Mouse (Mus musculus) lung, adult 2 months (tissue): ENCODE data around the gene Srrm1. TPM values are rescaled to one million over a fixed set of nuclear protein-coding genes. Genes with fewer than 3 reads are reported as not detected.

Source experiments
- DNase-seq: peaks from one replicate; pipeline ENCODE4 v3.0.0; 2022
- H3K4me1 ChIP-seq: fragments of 200-500 bp; 2 replicates; pipeline ENCODE4 v1.6.1; 2011; ENCODE audit warnings: low read length; ENCODE audit not compliant: control insufficient read depth, insufficient read depth
- H3K4me3 ChIP-seq: fragments of 200-500 bp; replicated peaks from 2 replicates; pipeline ENCODE3; 2011; ENCODE audit warnings: low read depth, mild to moderate bottlenecking, control low read depth, low read length; ENCODE audit errors: extremely low read depth
- CTCF ChIP-seq: fragments of 200-500 bp; IDR thresholded peaks from 2 replicates; pipeline ENCODE4 v1.5.1; 2011; ENCODE audit warnings: mild to moderate bottlenecking, low read length, control low read depth; ENCODE audit not compliant: insufficient read depth
- POLR2A ChIP-seq: fragments of 200-500 bp; IDR thresholded peaks from 2 replicates; pipeline ENCODE4 v1.6.1; 2011; ENCODE audit warnings: low read depth, mild to moderate bottlenecking, control low read depth, low read length, borderline replicate concordance; ENCODE audit errors: extremely low read depth
- WGBS: fragments of 180-500 bp; shearing (Covaris S2); methylation state at CpG from one replicate; pipeline ENCODE4 v1.1.7; 2018; 5-methylcytosine and 5-hydroxymethylcytosine counted together
- polyA plus RNA-seq: library from polyadenylated mRNA; depleted of rRNA; stranded (reverse); fragments of >200 nt; gene quantifications from 2 replicates; pipeline ENCODE4 v1.2.3, GENCODE M21; 2012

Gene Srrm1
- polyA plus RNA-seq, 1 experiment: 31.0 TPM

- 25% methylated on average over 10 of the region's 10 CpGs for WGBS
- TF ChIP-seq POLR2A (no peak), CTCF (no peak)
- no peaks in the 10 kb centered on the region for H3K4me1 ChIP-seq
- DNase-seq: no peak
- H3K4me3 ChIP-seq: no peak overlapping the region
Observed at GRCm38 (mm10) chr4:135385614-135386013, 32.5 kb upstream of the Srrm1 start.

- no peaks in the 10 kb centered on the region for H3K4me1 ChIP-seq
- WGBS: 2% methylated on average over 14 of the region's 14 CpGs
- peak; percentile 99 for TF ChIP-seq CTCF
- TF ChIP-seq POLR2A: no peak
- peak; percentile 61 for DNase-seq
- no peak overlapping the region for H3K4me3 ChIP-seq
Observed at GRCm38 (mm10) chr4:135382316-135382715, 29.2 kb upstream of the Srrm1 start.

GRCm38 (mm10) chr4:135381355-135381754 lies 28.2 kb upstream of the Srrm1 start:
- DNase-seq: no peak
- no peak for TF ChIP-seq CTCF
- no peak for TF ChIP-seq POLR2A
- H3K4me1 ChIP-seq: no peaks in the 10 kb centered on the region
- no peak overlapping the region for H3K4me3 ChIP-seq
- 54% methylated on average over 8 of the region's 8 CpGs for WGBS

GRCm38 (mm10) chr4:135377241-135377640 lies 24.1 kb upstream of the Srrm1 start:
- Histone ChIP-seq H3K4me3 (no peak overlapping the region), H3K4me1 (no peaks in the 10 kb centered on the region)
- 60% methylated on average over 11 of the region's 11 CpGs for WGBS
- no peak for DNase-seq
- TF ChIP-seq CTCF: no peak
- no peak for TF ChIP-seq POLR2A

- H3K4me3 ChIP-seq: no peak overlapping the region
- DNase-seq: no peak
- WGBS: 65% methylated on average over 3 of the region's 3 CpGs
- peak; percentile 27; the same call in 1 of the 2 replicates for TF ChIP-seq CTCF
- TF ChIP-seq POLR2A: no peak
- H3K4me1 ChIP-seq: no peaks in the 10 kb centered on the region
Observed at GRCm38 (mm10) chr4:135375444-135375843, 22.3 kb upstream of the Srrm1 start.

GRCm38 (mm10) chr4:135373299-135373698 lies 20.2 kb upstream of the Srrm1 start:
- TF ChIP-seq CTCF (peak; percentile 22; the same call in 1 of the 2 replicates), POLR2A (no peak)
- no peak for DNase-seq
- Histone ChIP-seq H3K4me1 (no peaks in the 10 kb centered on the region), H3K4me3 (no peak overlapping the region)
- WGBS: 78% methylated on average over 5 of the region's 5 CpGs

GRCm38 (mm10) chr4:135370372-135370771 lies 17.3 kb upstream of the Srrm1 start:
- TF ChIP-seq CTCF: no peak
- TF ChIP-seq POLR2A: no peak
- no peak overlapping the region for H3K4me3 ChIP-seq
- 76% methylated on average over 11 of the region's 11 CpGs for WGBS
- no peak for DNase-seq
- H3K4me1 ChIP-seq: no peaks in the 10 kb centered on the region

GRCm38 (mm10) chr4:135362828-135363227 lies 9.7 kb upstream of the Srrm1 start:
- TF ChIP-seq CTCF (no peak), POLR2A (no peak)
- DNase-seq: no peak
- WGBS: 42% methylated on average over 6 of the region's 6 CpGs
- no peak overlapping the region for H3K4me3 ChIP-seq
- H3K4me1 ChIP-seq: no peaks in the 10 kb centered on the region

GRCm38 (mm10) chr4:135361722-135362121 lies 8.6 kb upstream of the Srrm1 start:
- H3K4me3 ChIP-seq: no peak overlapping the region
- no peaks in the 10 kb centered on the region for H3K4me1 ChIP-seq
- 86% methylated on average over 12 of the region's 12 CpGs for WGBS
- no peak for DNase-seq
- TF ChIP-seq POLR2A: no peak
- no peak for TF ChIP-seq CTCF

- 0% methylated on average over 6 of the region's 6 CpGs for WGBS
- no peak for DNase-seq
- H3K4me1 ChIP-seq: peaks cover 4% of the 10 kb centered on the region
- TF ChIP-seq CTCF (peak; percentile 48), POLR2A (no peak)
- no peak overlapping the region for H3K4me3 ChIP-seq
Observed at GRCm38 (mm10) chr4:135358736-135359135, 5.6 kb upstream of the Srrm1 start.

GRCm38 (mm10) chr4:135357221-135357920 lies 4.2 kb upstream of the Srrm1 start:
- 64% methylated on average over 12 of the region's 12 CpGs for WGBS
- H3K4me3 ChIP-seq: no peak overlapping the region
- peaks cover 4% of the 10 kb centered on the region for H3K4me1 ChIP-seq
- DNase-seq: no peak
- TF ChIP-seq CTCF (no peak), POLR2A (no peak)
